Mouse (Mus musculus) midbrain, embryonic 16.5 days (tissue): ENCODE data around the gene Fstl1. TPM values are rescaled to one million over a fixed set of nuclear protein-coding genes. Genes with fewer than 3 reads are reported as not detected.

ENCODE experiments used
- ATAC-seq: fragments of 200-750 bp; cut with Nextera tagmentation; 2 replicates; pipeline ENCODE4 v1.8.0; 2017; ENCODE audit warnings: moderate TSS enrichment
- H3K27ac ChIP-seq: fragments of 300-500 bp; sonication (generic); 2 replicates; pipeline ENCODE4 v1.5.1; 2014; ENCODE audit warnings: mild to moderate bottlenecking, low read length, mixed read lengths
- H3K27me3 ChIP-seq: fragments of 300-500 bp; sonication (generic); 2 replicates; pipeline ENCODE4 v1.6.1; 2014; ENCODE audit warnings: low read depth, low read length, mixed read lengths; ENCODE audit not compliant: control insufficient read depth, insufficient read depth
- H3K36me3 ChIP-seq: fragments of 300-500 bp; sonication (generic); 2 replicates; pipeline ENCODE4 v1.6.1; 2014; ENCODE audit warnings: mild to moderate bottlenecking, low read length, moderate library complexity, mixed read lengths; ENCODE audit not compliant: control insufficient read depth, insufficient read depth
- H3K4me1 ChIP-seq: fragments of 300-500 bp; sonication (generic); 2 replicates; pipeline ENCODE4 v1.6.1; 2014; ENCODE audit warnings: mild to moderate bottlenecking, low read length, mixed read lengths; ENCODE audit not compliant: control insufficient read depth, insufficient read depth
- H3K4me2 ChIP-seq: fragments of 300-500 bp; sonication (generic); 2 replicates; pipeline ENCODE4 v1.6.1; 2014; ENCODE audit warnings: mild to moderate bottlenecking, low read length, mixed read lengths
- H3K4me3 ChIP-seq: fragments of 300-500 bp; sonication (generic); 2 replicates; pipeline ENCODE4 v1.5.1; 2014; ENCODE audit warnings: low read depth, mild to moderate bottlenecking, low read length, moderate library complexity, mixed read lengths
- H3K9ac ChIP-seq: fragments of 300-500 bp; sonication (generic); 2 replicates; pipeline ENCODE4 v1.6.1; 2014; ENCODE audit warnings: low read depth, low read length, mixed read lengths
- H3K9me3 ChIP-seq: fragments of 300-500 bp; sonication (generic); replicated peaks from 2 replicates; pipeline ENCODE4 v1.6.1; 2014; ENCODE audit warnings: mild to moderate bottlenecking, low read length, mixed read lengths; ENCODE audit not compliant: control insufficient read depth, poor library complexity, severe bottlenecking
- WGBS: fragments of 180-500 bp; shearing (Covaris S2); extraction: QIAGEN DNeasy Blood & Tissue Kit; methylation state at CpG from one replicate; pipeline ENCODE4 v1.1.7; 2014; 5-methylcytosine and 5-hydroxymethylcytosine counted together
- polyA plus RNA-seq: library from polyadenylated mRNA; unstranded; fragments of >200 nt; fragmentation: Nextera tagmentation; extraction: Ambion mirVana; gene quantifications from 2 replicates; pipeline ENCODE4 v1.2.1, GENCODE M21; 2015

Fstl1 gene
- 69.2 and 74.3 TPM in 2 replicates for polyA plus RNA-seq

DNA sequence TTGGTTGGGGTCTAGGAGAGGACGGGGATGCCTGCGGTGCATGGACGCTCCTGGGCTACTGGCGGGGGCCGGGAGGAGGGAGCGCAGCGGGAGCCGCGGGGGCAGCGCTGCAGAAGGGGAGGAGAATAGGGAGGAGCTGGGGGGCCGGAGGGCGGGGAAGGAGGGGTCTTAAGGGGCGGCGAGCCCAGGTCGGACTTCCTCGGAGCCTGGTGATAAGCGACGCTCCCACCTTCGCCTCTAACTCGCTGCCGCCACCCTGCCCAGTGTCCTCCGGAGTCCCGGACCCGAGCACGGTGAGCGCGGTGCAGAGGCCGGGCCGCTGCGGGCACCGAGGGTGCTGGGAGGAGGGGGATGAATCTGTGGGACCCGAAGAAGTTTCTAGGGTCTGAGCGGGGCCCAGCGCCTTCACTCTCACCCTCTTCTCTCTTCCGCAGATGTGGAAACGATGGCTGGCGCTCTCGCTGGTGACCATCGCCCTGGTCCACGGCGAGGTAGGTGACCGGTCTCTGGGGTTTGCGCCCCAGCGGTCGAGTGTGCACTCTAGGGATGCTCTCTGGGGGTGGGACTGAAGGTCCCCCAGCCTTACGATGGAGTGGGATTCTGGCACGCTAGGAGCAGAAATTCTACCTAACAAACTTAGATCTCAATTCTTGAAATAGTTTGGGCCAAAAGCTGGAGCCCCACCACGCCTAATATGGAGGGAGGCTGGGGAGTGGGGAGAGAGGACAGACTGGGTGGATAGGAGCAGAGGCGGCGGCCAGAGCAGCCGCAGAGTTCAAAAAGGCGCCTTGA is at the start of gene Fstl1:
Gene Fstl1, plus strand, starts transcription at position 14 of the 792 bp plus-strand sequence.
- ATAC-seq, result peak; percentile 86
- peak within 1 kb of the TSS; percentile 99 for H3K4me2 ChIP-seq
- H3K4me3 ChIP-seq, result peak within 1 kb of the TSS; percentile 70
- H3K27ac ChIP-seq, result peak within 1 kb of the TSS; percentile 47; the same call in 1 of the 2 replicates
- H3K4me1 ChIP-seq, result peaks cover 11% of the 10 kb centered on the region
- no peaks in the 10 kb centered on the region for H3K36me3 ChIP-seq
- no peaks in the 10 kb centered on the region for H3K27me3 ChIP-seq
- under 1% methylated on average over 33 of the region's 52 CpGs for WGBS
- H3K9me3 ChIP-seq, result no peaks in the 10 kb centered on the region
- H3K9ac ChIP-seq, result peak within 1 kb of the TSS; percentile 78

- Histone ChIP-seq H3K4me1 (no peaks in the 10 kb centered on the region), H3K9ac (no peak overlapping the region), H3K9me3 (no peaks in the 10 kb centered on the region), H3K4me3 (no peak overlapping the region), H3K27ac (no peak overlapping the region), H3K4me2 (no peak overlapping the region), H3K27me3 (no peaks in the 10 kb centered on the region), H3K36me3 (no peaks in the 10 kb centered on the region)
- ATAC-seq, result no peak
- 72% methylated on average over 1 of the region's 1 CpGs for WGBS
Measured at GRCm38 (mm10) chr16:37728674-37729073, 48.0 kb upstream of the Fstl1 start.

DNA sequence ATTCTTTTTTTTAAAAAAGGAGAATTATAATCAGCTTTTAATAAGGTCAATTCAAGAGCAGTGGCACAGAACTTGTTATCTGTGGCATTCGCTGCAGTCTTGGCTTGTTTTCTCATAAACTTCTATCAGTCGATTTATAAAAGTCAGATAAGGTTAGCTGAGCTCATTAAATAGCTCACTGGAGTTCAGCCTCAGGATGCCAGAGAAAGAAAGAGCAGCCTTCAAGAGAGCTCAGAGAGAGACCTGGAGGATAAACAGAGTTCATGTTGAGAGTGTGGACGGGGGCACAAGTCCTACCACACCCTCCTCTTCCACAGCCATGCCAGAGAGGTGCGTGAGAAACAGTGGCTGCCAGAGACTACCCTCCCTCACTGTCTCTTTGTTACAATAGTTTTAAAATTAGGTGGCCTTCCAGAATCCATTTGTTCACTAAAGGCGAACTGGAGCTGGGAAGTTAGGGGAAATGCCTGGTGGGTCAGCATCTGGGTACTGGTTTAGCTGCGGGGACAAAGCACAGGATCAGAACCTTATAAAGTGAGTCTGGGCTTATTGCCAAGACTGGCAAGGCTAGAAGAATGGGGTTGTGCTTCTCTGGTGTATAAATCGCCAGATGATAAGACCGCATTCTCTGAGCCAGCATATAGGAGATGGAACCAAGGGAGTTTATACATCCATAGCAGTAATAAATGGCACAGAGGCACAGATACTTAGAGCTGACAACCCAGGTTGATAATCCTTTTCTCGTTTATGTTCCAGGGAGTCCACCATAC is 47.1 kb upstream of the Fstl1 start:
- 67% methylated on average over 9 of the region's 9 CpGs for WGBS

GRCm38 (mm10) chr16:37730293-37730835 is 46.3 kb upstream of the Fstl1 start:
- Histone ChIP-seq H3K4me3 (no peak overlapping the region), H3K4me2 (no peak overlapping the region), H3K36me3 (no peaks in the 10 kb centered on the region), H3K4me1 (no peaks in the 10 kb centered on the region), H3K9ac (no peak overlapping the region), H3K27me3 (no peaks in the 10 kb centered on the region), H3K27ac (no peak overlapping the region), H3K9me3 (no peaks in the 10 kb centered on the region)
- no peak for ATAC-seq
- 82% methylated on average over 8 of the region's 8 CpGs for WGBS

More for the DNA sequence above, 47.1 kb upstream of the Fstl1 start:
- Histone ChIP-seq H3K4me3 (no peak overlapping the region), H3K27ac (no peak overlapping the region), H3K9ac (no peak overlapping the region), H3K4me1 (no peaks in the 10 kb centered on the region), H3K27me3 (no peaks in the 10 kb centered on the region), H3K9me3 (no peaks in the 10 kb centered on the region), H3K4me2 (no peak overlapping the region), H3K36me3 (no peaks in the 10 kb centered on the region)
- no peak for ATAC-seq

DNA sequence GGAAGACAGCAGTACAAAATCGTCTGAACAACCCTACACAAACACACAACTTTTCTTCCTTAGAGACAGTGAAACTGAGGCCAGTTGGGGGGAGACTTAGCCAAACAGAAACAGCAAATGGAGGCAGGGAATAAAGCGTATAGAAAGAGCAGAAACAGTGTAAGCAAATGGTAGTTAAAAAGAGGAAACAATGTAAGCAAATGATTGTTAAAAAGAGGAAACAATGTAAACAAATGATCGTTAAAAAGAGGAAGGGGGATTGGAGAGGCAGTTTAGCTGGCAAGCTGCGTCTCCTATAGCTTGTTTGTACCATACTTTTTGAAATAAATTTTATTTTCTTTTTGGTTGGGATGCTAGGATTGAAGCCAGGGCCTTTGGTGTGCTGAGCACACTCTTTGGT is 45.2 kb upstream of the Fstl1 start:
- Histone ChIP-seq H3K27ac (no peak overlapping the region), H3K36me3 (no peaks in the 10 kb centered on the region), H3K9ac (no peak overlapping the region), H3K27me3 (no peaks in the 10 kb centered on the region), H3K4me1 (no peaks in the 10 kb centered on the region), H3K4me2 (no peak overlapping the region), H3K4me3 (no peak overlapping the region), H3K9me3 (no peaks in the 10 kb centered on the region)
- ATAC-seq, result no peak
- WGBS, result 84% methylated on average over 4 of the region's 4 CpGs

- Histone ChIP-seq H3K27me3 (no peaks in the 10 kb centered on the region), H3K4me2 (no peak overlapping the region), H3K27ac (no peak overlapping the region), H3K4me1 (no peaks in the 10 kb centered on the region), H3K4me3 (no peak overlapping the region), H3K9ac (no peak overlapping the region), H3K9me3 (no peaks in the 10 kb centered on the region), H3K36me3 (no peaks in the 10 kb centered on the region)
- 64% methylated on average over 7 of the region's 7 CpGs for WGBS
- no peak for ATAC-seq
Measured at GRCm38 (mm10) chr16:37732023-37732761, 44.5 kb upstream of the Fstl1 start.

DNA sequence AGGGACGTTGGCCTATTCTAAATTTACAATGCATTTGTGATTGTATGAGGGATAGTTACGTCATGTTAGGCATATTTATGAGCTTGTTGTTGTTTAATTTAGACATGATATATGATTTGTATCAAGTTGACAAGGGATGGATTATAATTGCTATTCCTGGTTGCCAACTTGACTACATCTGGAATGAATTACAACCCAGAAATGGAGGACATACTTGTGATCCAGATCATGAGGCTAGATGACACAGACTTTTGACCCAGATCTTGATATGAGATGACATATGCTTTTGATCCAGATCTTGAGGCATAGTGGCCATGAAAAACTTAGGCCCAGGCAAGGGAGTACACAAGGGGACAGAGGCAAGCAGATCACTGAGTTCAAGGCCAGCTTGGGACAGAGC is 36.6 kb upstream of the Fstl1 start:
- Histone ChIP-seq H3K27ac (no peak overlapping the region), H3K36me3 (no peaks in the 10 kb centered on the region), H3K9ac (no peak overlapping the region)

DNA sequence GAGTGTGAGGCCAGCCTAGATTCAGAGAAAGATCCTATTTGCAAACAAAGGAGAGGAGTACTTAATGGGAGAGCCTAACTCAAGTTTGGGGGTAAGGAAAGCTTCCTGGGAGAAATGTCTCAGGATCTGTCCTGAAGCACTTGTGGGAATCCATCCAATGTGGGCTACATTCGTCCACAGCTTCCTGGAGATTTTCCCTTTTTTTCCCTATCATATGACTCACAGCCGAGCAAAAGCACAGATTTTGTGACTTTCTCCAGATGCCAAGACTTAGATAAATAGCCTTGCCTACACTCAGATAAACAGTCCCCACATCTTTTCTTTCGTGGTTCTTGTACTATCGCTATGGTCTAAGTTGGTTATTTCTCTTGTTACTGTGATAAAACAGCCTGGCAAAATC is 34.4 kb upstream of the Fstl1 start:
- 89% methylated on average over 4 of the region's 4 CpGs for WGBS
- H3K27ac ChIP-seq, result no peak overlapping the region
- H3K4me1 ChIP-seq, result no peaks in the 10 kb centered on the region
- H3K27me3 ChIP-seq, result no peaks in the 10 kb centered on the region
- no peaks in the 10 kb centered on the region for H3K36me3 ChIP-seq
- H3K4me2 ChIP-seq, result no peak overlapping the region
- H3K9me3 ChIP-seq, result no peaks in the 10 kb centered on the region
- H3K9ac ChIP-seq, result no peak overlapping the region
- no peak for ATAC-seq
- no peak overlapping the region for H3K4me3 ChIP-seq

More for the DNA sequence above, 36.6 kb upstream of the Fstl1 start:
- Histone ChIP-seq H3K27me3 (no peaks in the 10 kb centered on the region), H3K4me1 (no peaks in the 10 kb centered on the region), H3K4me2 (no peak overlapping the region), H3K9me3 (no peaks in the 10 kb centered on the region), H3K4me3 (no peak overlapping the region)
- WGBS, result 93% methylated on average over 2 of the region's 2 CpGs
- no peak for ATAC-seq
